Mouse (Mus musculus) MEL (cell line): ENCODE results near the gene Ak1.

ENCODE experiments used
- CHD1 ChIP-seq: IDR thresholded peaks from 2 replicates; pipeline ENCODE4 v1.6.1; 2012; ENCODE audit warnings: low read depth, mild to moderate bottlenecking, inconsistent platforms, low read length, improper control_type of control experiment
- CTCF ChIP-seq, 3 experiments: IDR thresholded peaks in 2 of 3; conservative IDR thresholded peaks in 1 of 3; 2 replicates each; pipeline ENCODE4 v1.5.1; 2011 to 2012; ENCODE audit warnings: low read length in 3 of 3, low read depth in 2 of 3, mild to moderate bottlenecking in 2 of 3, improper control_type of control experiment in 1 of 3, inconsistent platforms in 1 of 3, mixed read lengths in 1 of 3, moderate library complexity in 1 of 3; ENCODE audit not compliant: control insufficient read depth in 1 of 3, insufficient read depth in 1 of 3, poor library complexity in 1 of 3, severe bottlenecking in 1 of 3
- EP300 ChIP-seq, 2 experiments: IDR thresholded peaks; 2 replicates each; pipeline ENCODE4 v1.6.1; 2011; ENCODE audit warnings: improper control_type of control experiment in 2 of 2, low read length in 2 of 2, low read depth in 1 of 2, mild to moderate bottlenecking in 1 of 2
- ETS1 ChIP-seq: IDR thresholded peaks from 2 replicates; pipeline ENCODE4 v1.6.1; 2012; ENCODE audit warnings: low read depth, mild to moderate bottlenecking, inconsistent platforms, low read length, improper control_type of control experiment, moderate library complexity
- GABPA ChIP-seq: IDR thresholded peaks from 2 replicates; pipeline ENCODE4 v1.6.1; 2012; ENCODE audit warnings: low read depth, mild to moderate bottlenecking, inconsistent platforms, low read length, improper control_type of control experiment, moderate library complexity
- KAT2A ChIP-seq: conservative IDR thresholded peaks from 2 replicates; pipeline ENCODE4 v1.6.1; 2012; ENCODE audit warnings: low read depth, low read length, improper control_type of control experiment, inconsistent platforms
- MXI1 ChIP-seq: IDR thresholded peaks from 2 replicates; pipeline ENCODE4 v1.6.1; 2011; ENCODE audit warnings: mild to moderate bottlenecking, low read depth, low read length, improper control_type of control experiment
- POLR2A ChIP-seq, 2 experiments: IDR thresholded peaks; 2 replicates each; pipeline ENCODE4 v1.6.1; 2011 to 2012; ENCODE audit warnings: low read length in 2 of 2, mild to moderate bottlenecking in 2 of 2, control low read depth in 1 of 2, improper control_type of control experiment in 1 of 2, low read depth in 1 of 2, moderate library complexity in 1 of 2; ENCODE audit not compliant: control insufficient read depth in 1 of 2, insufficient read depth in 1 of 2, poor library complexity in 1 of 2
- POLR2AphosphoS5 ChIP-seq: IDR thresholded peaks from 2 replicates; pipeline ENCODE4 v1.6.1; 2012; ENCODE audit warnings: low read depth, borderline replicate concordance, mild to moderate bottlenecking, inconsistent platforms, low read length, moderate library complexity, mixed read lengths
- RAD21 ChIP-seq: IDR thresholded peaks from 2 replicates; pipeline ENCODE4 v1.6.1; 2011; ENCODE audit warnings: mild to moderate bottlenecking, low read depth, low read length, improper control_type of control experiment
- RCOR1 ChIP-seq: IDR thresholded peaks from 2 replicates; pipeline ENCODE4 v1.6.1; 2012; ENCODE audit warnings: low read depth, mild to moderate bottlenecking, inconsistent platforms, low read length, improper control_type of control experiment
- TCF12 ChIP-seq: IDR thresholded peaks from 2 replicates; pipeline ENCODE4 v1.6.1; 2014; ENCODE audit warnings: low read depth, mild to moderate bottlenecking, inconsistent platforms, low read length, improper control_type of control experiment, moderate library complexity
- USF1 ChIP-seq: IDR thresholded peaks from 2 replicates; pipeline ENCODE4 v1.6.1; 2014; ENCODE audit warnings: low read depth, mild to moderate bottlenecking, inconsistent platforms, low read length, improper control_type of control experiment, moderate library complexity

DNA sequence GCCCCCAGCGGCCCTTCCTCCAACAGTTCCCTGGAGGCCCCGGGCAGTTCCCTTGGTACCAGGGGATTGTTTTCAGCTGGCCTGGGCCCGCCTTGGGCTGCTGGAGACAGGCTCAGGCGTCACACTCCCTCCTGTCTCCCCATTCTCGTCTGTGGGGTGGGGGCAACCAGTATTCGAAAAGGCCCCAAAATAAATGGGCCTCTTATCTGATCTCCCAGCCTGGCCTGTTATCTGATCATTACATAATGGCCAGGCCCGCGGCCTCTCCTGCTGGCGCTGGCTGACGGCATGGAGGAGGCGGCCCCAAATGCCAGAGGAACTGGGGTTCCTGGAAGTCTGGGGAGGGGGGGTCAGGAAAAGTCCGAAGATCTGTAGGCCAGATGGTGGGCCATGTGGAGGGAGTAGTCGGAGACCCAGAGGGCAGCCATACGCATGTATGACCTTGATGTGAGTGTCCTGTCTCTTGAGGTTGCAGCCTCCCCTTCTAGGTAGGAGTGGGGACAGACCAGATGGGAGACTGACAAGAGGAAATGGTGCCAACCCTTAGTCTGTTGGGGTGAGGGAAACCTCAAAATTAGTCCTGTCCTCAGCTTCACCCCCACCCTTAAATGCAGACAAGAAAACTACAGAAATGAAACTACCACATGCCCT is 33.3 kb downstream of the Ak1 start:
- no peak for TF ChIP-seq CTCF (IDR thresholded peaks at IDR 0.05 in 2 of 3, conservative IDR thresholded peaks at IDR 0.05 in 1 of 3; ENCODE audit: control insufficient read depth in 1 of 3, insufficient read depth in 1 of 3, low read depth in 2 of 3, low read length in 3 of 3, poor library complexity in 1 of 3, severe bottlenecking in 1 of 3)
- TF ChIP-seq CHD1, result no peak
- TF ChIP-seq RCOR1, result no peak
- TF ChIP-seq USF1, result no peak
- TF ChIP-seq RAD21, result no peak
- no peak for TF ChIP-seq GABPA
- no peak for TF ChIP-seq KAT2A
- TF ChIP-seq POLR2A (IDR thresholded peaks at IDR 0.05; ENCODE audit: control insufficient read depth in 1 of 2, insufficient read depth in 1 of 2, low read depth in 1 of 2, low read length in 2 of 2, poor library complexity in 1 of 2), result no peak
- no peak for TF ChIP-seq EP300 (IDR thresholded peaks at IDR 0.05; ENCODE audit: low read depth in 1 of 2, low read length in 2 of 2)
- no peak for TF ChIP-seq TCF12
- no peak for TF ChIP-seq ETS1
- TF ChIP-seq POLR2AphosphoS5, result no peak
- no peak for TF ChIP-seq MXI1
